Mouse (Mus musculus): Measurements from ENCODE around the gene Pf4.

Gene Pf4

GRCm38 (mm10) chr5:90771880-90772653, at the start of gene Pf4:
Pf4 (plus strand) TSS chr5:90772435.
- peak; percentile 76 to 80 for DNase-seq (ENCODE audit: low spot score in 2 of 2)

- no peak for DNase-seq (ENCODE audit: low spot score in 2 of 2)
These were observed 49.6 kb upstream of the Pf4 start for GRCm38 (mm10) chr5:90722656-90723055.

- no peak for DNase-seq (ENCODE audit: low spot score in 2 of 2)
These were observed 44.0 kb upstream of the Pf4 start for GRCm38 (mm10) chr5:90728254-90728653.

GRCm38 (mm10) chr5:90731480-90731879, 40.8 kb upstream of the Pf4 start:
- DNase-seq (ENCODE audit: low spot score in 2 of 2): no peak

- DNase-seq (ENCODE audit: low spot score in 2 of 2): peak; percentile 42 to 55
These were observed 30.2 kb upstream of the Pf4 start for GRCm38 (mm10) chr5:90742029-90742428.

- no peak for DNase-seq (ENCODE audit: low spot score in 2 of 2)
These were observed 18.3 kb upstream of the Pf4 start for GRCm38 (mm10) chr5:90753934-90754333.

- DNase-seq (ENCODE audit: low spot score in 2 of 2): peak; percentile 54 to 66
These were observed 14.1 kb upstream of the Pf4 start for GRCm38 (mm10) chr5:90758020-90758605.

- DNase-seq (ENCODE audit: low spot score in 2 of 2): peak in 1 of 2 experiments; percentile 28
These were observed 12.9 kb upstream of the Pf4 start, which contains the start of gene Cxcl5 for GRCm38 (mm10) chr5:90759077-90760065. Cxcl5 (plus strand) TSS chr5:90759360.

GRCm38 (mm10) chr5:90760303-90760702, 11.9 kb upstream of the Pf4 start:
- no peak for DNase-seq (ENCODE audit: low spot score in 2 of 2)

- no peak for DNase-seq (ENCODE audit: low spot score in 2 of 2)
These were observed 11.4 kb upstream of the Pf4 start for GRCm38 (mm10) chr5:90760844-90761243.

GRCm38 (mm10) chr5:90761834-90762233, 10.4 kb upstream of the Pf4 start:
- DNase-seq (ENCODE audit: low spot score in 2 of 2): no peak

GRCm38 (mm10) chr5:90763912-90764665, 8.1 kb upstream of the Pf4 start:
- no peak for DNase-seq (ENCODE audit: low spot score in 2 of 2)

- no peak for DNase-seq (ENCODE audit: low spot score in 2 of 2)
These were observed 6.2 kb upstream of the Pf4 start for GRCm38 (mm10) chr5:90765821-90766606.

- DNase-seq (ENCODE audit: low spot score in 2 of 2): no peak
These were observed 4.0 kb upstream of the Pf4 start, which contains the start of gene Ppbp for GRCm38 (mm10) chr5:90768218-90768617. Ppbp (plus strand) TSS chr5:90768518.

GRCm38 (mm10) chr5:90771369-90771768, 866 bp upstream of the Pf4 start:
- no peak for DNase-seq (ENCODE audit: low spot score in 2 of 2)

- no peak for DNase-seq (ENCODE audit: low spot score in 2 of 2)
These were observed 3.3 kb downstream of the Pf4 start for GRCm38 (mm10) chr5:90775562-90775961.

GRCm38 (mm10) chr5:90777621-90778020, 5.4 kb downstream of the Pf4 start:
- DNase-seq (ENCODE audit: low spot score in 2 of 2): no peak

- DNase-seq (ENCODE audit: low spot score in 2 of 2): peak; percentile 58 to 62
These were observed 6.6 kb downstream of the Pf4 start for GRCm38 (mm10) chr5:90778856-90779255.

- no peak for DNase-seq (ENCODE audit: low spot score in 2 of 2)
These were observed 11.5 kb downstream of the Pf4 start for GRCm38 (mm10) chr5:90783697-90784096.

Data from heart, adult 9 months (tissue).